Mouse (Mus musculus): ENCODE data around the gene Uhrf1. TPM values are rescaled to one million over a fixed set of nuclear protein-coding genes. Genes with fewer than 3 reads are reported as not detected.
A peak's percentile ranks its signal among the peaks of the same experiment; 100 is the strongest.

Gene Uhrf1
- polyA plus RNA-seq, 1 experiment from 2014 or later, result 107 TPM

- WGBS, result 17% methylated on average over 8 of the region's 8 CpGs
- peaks cover 34% of the 10 kb centered on the region for H3K4me1 ChIP-seq
- no peak overlapping the region for H3K4me3 ChIP-seq
- H3K9ac ChIP-seq, result no peak overlapping the region
- H3K9me3 ChIP-seq, result no peaks in the 10 kb centered on the region
- H3K36me3 ChIP-seq, result peaks cover 47% of the 10 kb centered on the region
- H3K27me3 ChIP-seq, result no peaks in the 10 kb centered on the region
- H3K4me2 ChIP-seq, result no peak overlapping the region
- no peak overlapping the region for H3K27ac ChIP-seq
- ATAC-seq (ENCODE audit: insufficient number of reproducible peaks, low FRiP score, low TSS enrichment, low read depth), result peak; percentile 38; the same call in 1 of the 2 replicates
Observed at GRCm38 (mm10) chr17:56264020-56264419, 39.1 kb upstream of the Uhrf1 start.

- no peak overlapping the region for H3K4me3 ChIP-seq
- peaks cover 32% of the 10 kb centered on the region for H3K4me1 ChIP-seq
- no peak overlapping the region for H3K27ac ChIP-seq
- H3K9me3 ChIP-seq, result no peaks in the 10 kb centered on the region
- 94% methylated on average over 4 of the region's 4 CpGs for WGBS
- ATAC-seq (ENCODE audit: insufficient number of reproducible peaks, low FRiP score, low TSS enrichment, low read depth), result no peak
- H3K36me3 ChIP-seq, result peaks cover 38% of the 10 kb centered on the region
- H3K9ac ChIP-seq, result no peak overlapping the region
- no peak overlapping the region for H3K4me2 ChIP-seq
- no peaks in the 10 kb centered on the region for H3K27me3 ChIP-seq
Observed at GRCm38 (mm10) chr17:56265011-56265410, 38.1 kb upstream of the Uhrf1 start.

- no peak overlapping the region; the same call in 1 of the 2 replicates for H3K27ac ChIP-seq
- H3K4me3 ChIP-seq, result no peak overlapping the region
- ATAC-seq (ENCODE audit: insufficient number of reproducible peaks, low FRiP score, low TSS enrichment, low read depth), result no peak
- peaks cover 24% of the 10 kb centered on the region for H3K4me1 ChIP-seq
- no peak overlapping the region for H3K4me2 ChIP-seq
- no peaks in the 10 kb centered on the region for H3K27me3 ChIP-seq
- H3K9me3 ChIP-seq, result no peaks in the 10 kb centered on the region
- H3K9ac ChIP-seq, result no peak overlapping the region
- 75% methylated on average over 3 of the region's 3 CpGs for WGBS
- peaks cover 38% of the 10 kb centered on the region for H3K36me3 ChIP-seq
Observed at GRCm38 (mm10) chr17:56265869-56266268, 37.3 kb upstream of the Uhrf1 start.

GRCm38 (mm10) chr17:56266271-56266670 is 36.9 kb upstream of the Uhrf1 start:
- no peak for ATAC-seq (ENCODE audit: insufficient number of reproducible peaks, low FRiP score, low TSS enrichment, low read depth)
- Histone ChIP-seq H3K9me3 (no peaks in the 10 kb centered on the region), H3K27me3 (no peaks in the 10 kb centered on the region), H3K4me3 (no peak overlapping the region), H3K27ac (no peak overlapping the region; the same call in 1 of the 2 replicates), H3K36me3 (peaks cover 38% of the 10 kb centered on the region), H3K4me1 (peaks cover 20% of the 10 kb centered on the region), H3K9ac (no peak overlapping the region), H3K4me2 (no peak overlapping the region)
- WGBS, result 50% methylated on average over 3 of the region's 3 CpGs

- H3K36me3 ChIP-seq, result peaks cover 42% of the 10 kb centered on the region
- H3K4me2 ChIP-seq, result peak overlapping the region; percentile 54
- peak overlapping the region; percentile 29; the same call in 1 of the 2 replicates for H3K9ac ChIP-seq
- H3K4me1 ChIP-seq, result peaks cover 21% of the 10 kb centered on the region
- WGBS, result 23% methylated on average over 12 of the region's 12 CpGs
- H3K27ac ChIP-seq, result peak overlapping the region; percentile 83
- peak; percentile 79 for ATAC-seq (ENCODE audit: insufficient number of reproducible peaks, low FRiP score, low TSS enrichment, low read depth)
- peak overlapping the region; percentile 39 for H3K4me3 ChIP-seq
- no peaks in the 10 kb centered on the region for H3K27me3 ChIP-seq
- no peaks in the 10 kb centered on the region for H3K9me3 ChIP-seq
Observed at GRCm38 (mm10) chr17:56269153-56269630, 33.9 kb upstream of the Uhrf1 start.

GRCm38 (mm10) chr17:56269741-56270140 is 33.4 kb upstream of the Uhrf1 start:
- Histone ChIP-seq H3K9ac (no peak overlapping the region), H3K9me3 (no peaks in the 10 kb centered on the region), H3K36me3 (peaks cover 40% of the 10 kb centered on the region), H3K27ac (peak overlapping the region; percentile 83), H3K27me3 (no peaks in the 10 kb centered on the region), H3K4me1 (peaks cover 24% of the 10 kb centered on the region), H3K4me2 (peak overlapping the region; percentile 54), H3K4me3 (peak overlapping the region; percentile 39)
- no peak for ATAC-seq (ENCODE audit: insufficient number of reproducible peaks, low FRiP score, low TSS enrichment, low read depth)
- 72% methylated on average over 3 of the region's 3 CpGs for WGBS

- 81% methylated on average over 12 of the region's 12 CpGs for WGBS
- Histone ChIP-seq H3K9me3 (no peaks in the 10 kb centered on the region), H3K4me3 (no peak overlapping the region), H3K27ac (no peak overlapping the region), H3K36me3 (peaks cover 33% of the 10 kb centered on the region), H3K4me2 (no peak overlapping the region), H3K27me3 (no peaks in the 10 kb centered on the region), H3K9ac (no peak overlapping the region), H3K4me1 (peaks cover 29% of the 10 kb centered on the region)
- no peak for ATAC-seq (ENCODE audit: insufficient number of reproducible peaks, low FRiP score, low TSS enrichment, low read depth)
Observed at GRCm38 (mm10) chr17:56271609-56272253, 31.4 kb upstream of the Uhrf1 start.

- Histone ChIP-seq H3K27ac (no peak overlapping the region), H3K9me3 (no peaks in the 10 kb centered on the region), H3K9ac (no peak overlapping the region), H3K4me1 (peaks cover 35% of the 10 kb centered on the region), H3K36me3 (peaks cover 34% of the 10 kb centered on the region), H3K27me3 (no peaks in the 10 kb centered on the region), H3K4me2 (no peak overlapping the region), H3K4me3 (no peak overlapping the region)
- no peak for ATAC-seq (ENCODE audit: insufficient number of reproducible peaks, low FRiP score, low TSS enrichment, low read depth)
- 73% methylated on average over 3 of the region's 3 CpGs for whole genome bisulfite sequencing
Observed at GRCm38 (mm10) chr17:56272644-56273043, 30.5 kb upstream of the Uhrf1 start.

- H3K4me1 ChIP-seq, result peaks cover 39% of the 10 kb centered on the region
- no peak overlapping the region for H3K4me2 ChIP-seq
- H3K36me3 ChIP-seq, result peaks cover 42% of the 10 kb centered on the region
- no peak for ATAC-seq (ENCODE audit: insufficient number of reproducible peaks, low FRiP score, low TSS enrichment, low read depth)
- no peaks in the 10 kb centered on the region for H3K27me3 ChIP-seq
- H3K27ac ChIP-seq, result no peak overlapping the region
- no peak overlapping the region for H3K9ac ChIP-seq
- WGBS, result 78% methylated on average over 7 of the region's 7 CpGs
- no peak overlapping the region for H3K4me3 ChIP-seq
- no peaks in the 10 kb centered on the region for H3K9me3 ChIP-seq
Observed at GRCm38 (mm10) chr17:56273482-56273881, 29.6 kb upstream of the Uhrf1 start.

GRCm38 (mm10) chr17:56273986-56274385 is 29.1 kb upstream of the Uhrf1 start:
- no peak for ATAC-seq (ENCODE audit: insufficient number of reproducible peaks, low FRiP score, low TSS enrichment, low read depth)
- 88% methylated on average over 5 of the region's 5 CpGs for WGBS
- Histone ChIP-seq H3K4me1 (peaks cover 39% of the 10 kb centered on the region), H3K27ac (no peak overlapping the region), H3K9me3 (no peaks in the 10 kb centered on the region), H3K4me2 (no peak overlapping the region), H3K4me3 (no peak overlapping the region), H3K9ac (no peak overlapping the region), H3K27me3 (no peaks in the 10 kb centered on the region), H3K36me3 (peaks cover 46% of the 10 kb centered on the region)

- H3K27me3 ChIP-seq, result no peaks in the 10 kb centered on the region
- ATAC-seq (ENCODE audit: insufficient number of reproducible peaks, low FRiP score, low TSS enrichment, low read depth), result no peak
Observed at GRCm38 (mm10) chr17:56275842-56276480, 27.2 kb upstream of the Uhrf1 start.

More at GRCm38 (mm10) chr17:56275842-56276480, 27.2 kb upstream of the Uhrf1 start:
- peak overlapping the region; percentile 63 for H3K9ac ChIP-seq
- 24% methylated on average over 5 of the region's 5 CpGs for WGBS
- peak overlapping the region; percentile 66 for H3K4me2 ChIP-seq
- peaks cover 36% of the 10 kb centered on the region for H3K4me1 ChIP-seq
- H3K36me3 ChIP-seq, result peaks cover 48% of the 10 kb centered on the region
- H3K27ac ChIP-seq, result peak overlapping the region; percentile 87
- peak overlapping the region; percentile 62 for H3K4me3 ChIP-seq
- H3K9me3 ChIP-seq, result no peaks in the 10 kb centered on the region
